Mouse (Mus musculus) spleen, adult 2 months (tissue): Measurements from ENCODE around the gene Caprin2.

Experiments
- CTCF ChIP-seq: fragments of 200-500 bp; IDR thresholded peaks from 2 replicates; pipeline ENCODE4 v1.5.1; 2011; ENCODE audit warnings: mild to moderate bottlenecking, inconsistent platforms; ENCODE audit not compliant: insufficient read depth, insufficient read length, insufficient replicate concordance; ENCODE audit errors: extremely low read depth
- POLR2A ChIP-seq: fragments of 200-500 bp; IDR thresholded peaks from 2 replicates; pipeline ENCODE4 v1.6.1; 2011; ENCODE audit warnings: low read depth, low read length, inconsistent platforms

DNA sequence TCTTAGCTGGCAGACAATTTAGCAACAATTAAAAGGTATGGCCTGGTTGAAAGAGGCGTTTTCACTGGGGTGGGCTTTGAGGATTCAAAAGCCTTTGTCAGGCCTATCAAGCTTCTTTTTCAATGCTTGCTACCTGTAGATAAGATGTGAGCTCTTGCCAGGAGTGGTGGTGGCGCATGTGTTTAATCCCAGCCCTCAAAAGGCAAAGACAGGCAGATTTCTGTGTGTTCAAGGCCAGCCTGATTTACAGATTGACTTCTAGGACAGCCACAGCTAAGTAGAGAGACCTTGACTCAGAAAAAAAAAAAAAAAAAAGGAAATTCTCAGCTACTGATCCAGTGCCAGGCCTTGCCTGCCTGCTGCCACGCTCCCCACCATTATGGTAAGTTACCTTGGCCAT is 6.7 kb upstream of the Caprin2 start:
- TF ChIP-seq CTCF, result no peak
- no peak for TF ChIP-seq POLR2A
